27 mouse cellular contexts compared by ENCODE assay signal in the genomic region with DNA sequence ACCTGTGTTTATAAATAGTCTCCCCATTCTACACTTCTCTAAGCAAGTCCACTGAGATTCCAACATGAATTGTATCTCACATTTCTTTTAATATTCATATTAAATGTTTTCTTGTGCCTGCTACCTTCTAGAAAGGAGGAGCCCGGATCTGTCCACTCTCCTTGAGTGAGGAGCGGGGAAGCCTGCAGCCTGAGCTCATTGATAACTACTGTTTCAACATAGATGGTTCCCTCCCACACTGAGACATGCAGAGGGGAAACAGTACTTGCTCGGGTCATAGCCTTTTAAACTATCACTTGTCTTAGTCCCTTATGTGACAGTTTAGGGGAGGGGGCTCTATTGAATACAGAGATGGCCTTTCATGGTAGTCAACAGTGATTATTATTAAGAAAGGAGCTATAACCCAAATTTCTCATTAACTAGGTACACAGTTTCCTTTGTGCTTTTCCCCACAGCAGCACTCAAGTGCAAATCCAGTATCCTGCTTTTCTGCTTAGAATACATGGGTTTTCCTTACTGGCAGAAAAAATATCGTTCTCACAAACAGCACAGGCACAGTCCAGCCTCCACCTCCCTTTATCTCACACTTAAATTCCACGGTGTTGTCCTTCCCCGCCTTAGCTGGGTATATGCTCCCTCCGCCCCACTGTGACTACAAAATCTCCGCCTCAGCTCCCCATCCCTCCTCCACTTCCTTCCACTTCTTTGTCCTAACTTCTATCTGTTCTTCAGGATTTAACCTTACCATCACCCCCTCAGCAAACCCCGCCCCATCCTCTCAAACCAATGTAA.
DNase-seq lines count a peak whose midpoint lies in the region; ATAC-seq and TF ChIP-seq lines count a peak whose summit lies in the region.
"Had no signal": no experiment of that assay in that cellular context is flagged by ENCODE, and none has a peak within 500 bp of the region (broad histone marks: within the 10 kb centered on the region; RNA-seq: fewer than 3 reads in every experiment).

No protein-coding gene starts in this region.

- H3K4me1 ChIP-seq in heart, embryonic 10.5 days = peaks cover 36% of the 10 kb centered on the region
- H3K4me1 ChIP-seq in lung, embryonic 14.5 days (ENCODE audit: insufficient read depth) = peaks cover 14% of the 10 kb centered on the region
- peaks cover 42% of the 10 kb centered on the region for H3K4me1 ChIP-seq in liver, embryonic 15.5 days (replicated peaks)
- H3K4me1 ChIP-seq: forebrain, embryonic 10.5 days; limb, embryonic 10.5 days; limb, embryonic 15.5 days; neural tube, embryonic 15.5 days had no signal

- H3K27me3 ChIP-seq in heart, embryonic 10.5 days (ENCODE audit: insufficient read depth, poor library complexity, severe bottlenecking) = no peaks in the 10 kb centered on the region
- H3K27me3 ChIP-seq in lung, embryonic 14.5 days (ENCODE audit: insufficient read depth, low read length) = no peaks in the 10 kb centered on the region
- no peaks in the 10 kb centered on the region for H3K27me3 ChIP-seq in liver, embryonic 15.5 days
- H3K27me3 ChIP-seq: embryonic facial prominence, embryonic 13.5 days; limb, embryonic 15.5 days; midbrain, embryonic 15.5 days; neural tube, embryonic 15.5 days; Patski; stomach, embryonic 15.5 days had no signal

- H3K4me3 ChIP-seq in heart, embryonic 10.5 days = no peak overlapping the region
- H3K4me3 ChIP-seq in lung, embryonic 14.5 days (ENCODE audit: low read depth, low read length) = no peak overlapping the region
- H3K4me3 ChIP-seq in liver, embryonic 15.5 days (replicated peaks) = no peak overlapping the region
- H3K4me3 ChIP-seq: embryonic facial prominence, embryonic 13.5 days; forebrain, embryonic 10.5 days; limb, embryonic 10.5 days; limb, embryonic 15.5 days; midbrain, embryonic 15.5 days; neural tube, embryonic 15.5 days; stomach, embryonic 15.5 days had no signal

- H3K9ac ChIP-seq in lung, embryonic 14.5 days = no peak overlapping the region
- H3K9ac ChIP-seq in liver, embryonic 15.5 days = no peak overlapping the region
- H3K9ac ChIP-seq: embryonic facial prominence, embryonic 13.5 days; hindbrain, embryonic 14.5 days; limb, embryonic 15.5 days; midbrain, embryonic 15.5 days; neural tube, embryonic 15.5 days; stomach, embryonic 15.5 days had no signal

- no peaks in the 10 kb centered on the region for H3K9me3 ChIP-seq in heart, embryonic 10.5 days
- no peaks in the 10 kb centered on the region for H3K9me3 ChIP-seq in lung, embryonic 14.5 days (ENCODE audit: low read depth, low read length)
- H3K9me3 ChIP-seq in liver, embryonic 15.5 days (replicated peaks) = no peaks in the 10 kb centered on the region
- H3K9me3 ChIP-seq: embryonic facial prominence, embryonic 13.5 days; forebrain, embryonic 10.5 days; G1E; limb, embryonic 10.5 days; limb, embryonic 15.5 days; midbrain, embryonic 15.5 days; neural tube, embryonic 15.5 days; stomach, embryonic 15.5 days had no signal

- peak overlapping the region; percentile 42; the same call in 1 of the 2 replicates for H3K27ac ChIP-seq in heart, embryonic 10.5 days
- H3K27ac ChIP-seq in lung, embryonic 14.5 days (ENCODE audit: low read depth) = peak overlapping the region; percentile 61; the same call in 1 of the 2 replicates
- H3K27ac ChIP-seq in liver, embryonic 15.5 days (replicated peaks) = no peak overlapping the region
- H3K27ac ChIP-seq: embryonic facial prominence, embryonic 13.5 days; forebrain, embryonic 10.5 days; hindbrain, embryonic 14.5 days; limb, embryonic 10.5 days; limb, embryonic 15.5 days; macrophage; midbrain, embryonic 15.5 days; neural tube, embryonic 15.5 days; stomach, embryonic 15.5 days had no signal

- no peak for ATAC-seq in lung, embryonic 14.5 days (ENCODE audit: insufficient read depth)
- peak; percentile 59 for ATAC-seq in liver, embryonic 15.5 days (ENCODE audit: insufficient read depth)
- ATAC-seq: forebrain, embryonic 16.5 days; midbrain, embryonic 15.5 days; Patski had no signal

- DNase-seq in heart, embryonic 10.5 days (ENCODE audit: low spot score) = no peak
- no peak for DNase-seq in heart, postnatal 36 days
- no peak for DNase-seq in lung, embryonic 14.5 days
- DNase-seq in lung, postnatal 4 days = no peak
- peak; percentile 21 for DNase-seq in liver
- no peak for DNase-seq in ovary, postnatal 36 days (ENCODE audit: low spot score)
- DNase-seq in left cerebral cortex, postnatal 4 days = no peak
- DNase-seq: adrenal gland, postnatal 14 days; cerebellum, adult 18-20 months; cerebellum, postnatal 10 days; heart, postnatal 4 days; layer of hippocampus, postnatal 36 days; right cerebral cortex, postnatal 25 days; thymus, postnatal 14 days had no signal

- TF ChIP-seq CTCF in lung, embryonic 14.5 days (IDR thresholded peaks at IDR 0.05; ENCODE audit: low read depth) = no peak

- intact Hi-C loops in heart, postnatal 36 days (cut with DNase I) = no loop called here
- intact Hi-C loops in left cerebral cortex, postnatal 4 days (cut with DNase I) = no loop called here

- no peak overlapping the region for H3K4me2 ChIP-seq in lung, embryonic 14.5 days
- H3K4me2 ChIP-seq in liver, embryonic 15.5 days = no peak overlapping the region
- H3K4me2 ChIP-seq: embryonic facial prominence, embryonic 13.5 days; hindbrain, embryonic 14.5 days; limb, embryonic 15.5 days; midbrain, embryonic 15.5 days; neural tube, embryonic 15.5 days; stomach, embryonic 15.5 days had no signal

- no peaks in the 10 kb centered on the region for H3K36me3 ChIP-seq in heart, embryonic 10.5 days
- H3K36me3 ChIP-seq in lung, embryonic 14.5 days (ENCODE audit: insufficient read depth) = no peaks in the 10 kb centered on the region
- H3K36me3 ChIP-seq in liver, embryonic 15.5 days (replicated peaks) = no peaks in the 10 kb centered on the region
- H3K36me3 ChIP-seq: forebrain, embryonic 10.5 days; limb, embryonic 10.5 days; midbrain, embryonic 15.5 days; neural tube, embryonic 15.5 days; stomach, embryonic 15.5 days had no signal

- WGBS in heart, embryonic 10.5 days = 35% methylated on average over 9 of the region's 9 CpGs
- 57% methylated on average over 9 of the region's 9 CpGs for WGBS in lung, embryonic 14.5 days
- WGBS in liver, embryonic 15.5 days (ENCODE audit: insufficient replicate concordance) = 28% methylated on average over 9 of the region's 9 CpGs
